Mouse (Mus musculus): ENCODE measurements around the gene Mbtps2. TPM values are rescaled to one million over a fixed set of nuclear protein-coding genes. Genes with fewer than 3 reads are reported as not detected.

The Mbtps2 gene
- total and polyA plus RNA-seq, 2 experiments from 2014 or later = 16.4 to 23.4 TPM

DNA sequence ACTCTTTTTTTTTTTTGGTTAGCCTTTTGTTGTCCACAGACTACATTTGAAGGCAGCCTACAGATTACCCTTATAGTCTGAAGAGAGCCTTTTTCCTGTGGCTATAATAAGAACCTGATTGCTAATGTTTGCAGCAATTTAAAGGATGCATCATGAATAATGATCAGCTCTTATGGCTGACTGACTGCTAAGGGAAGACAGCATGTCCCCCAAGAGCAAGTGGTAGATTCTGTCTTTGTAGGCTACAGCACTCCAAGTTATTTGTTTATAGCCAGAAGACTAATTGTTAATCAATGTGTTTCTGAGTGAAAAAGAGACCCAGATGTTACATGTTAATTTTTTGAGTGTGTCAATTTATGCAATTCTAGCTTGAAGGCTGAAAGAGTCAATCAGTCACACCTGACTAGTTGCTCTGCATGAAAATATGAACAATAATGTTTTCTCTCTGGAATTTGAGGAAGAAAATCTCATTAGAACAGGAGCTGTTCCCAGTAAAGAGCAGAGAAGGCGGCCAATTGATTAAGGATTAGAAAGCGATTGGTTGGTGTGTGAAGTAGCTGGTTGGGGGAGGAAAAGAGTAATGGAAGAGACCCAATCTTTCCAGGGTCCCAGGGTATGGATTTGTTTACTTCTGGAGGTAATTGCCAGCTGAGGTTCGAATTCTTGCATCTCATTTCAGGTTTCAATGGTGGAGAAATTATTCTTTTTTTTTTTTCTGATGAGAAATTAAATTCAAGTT lies 35.3 kb upstream of the Mbtps2 start:
- Histone ChIP-seq H3K4me1 (ENCODE audit: insufficient read depth, low read length) (no peaks in the 10 kb centered on the region), H3K4me2 (ENCODE audit: low read depth, low read length, poor library complexity, severe bottlenecking) (no peak overlapping the region), H3K9ac (replicated peaks; ENCODE audit: low read length, poor library complexity, severe bottlenecking) (no peak overlapping the region), H3K4me3 (ENCODE audit: low read depth, low read length) (no peak overlapping the region), H3K27me3 (ENCODE audit: insufficient read depth, low read length) (no peaks in the 10 kb centered on the region), H3K9me3 (ENCODE audit: low read length) (no peaks in the 10 kb centered on the region), H3K27ac (ENCODE audit: low read depth, low read length) (no peak overlapping the region), H3K36me3 (ENCODE audit: insufficient read depth, low read length) (no peaks in the 10 kb centered on the region)
- TF ChIP-seq CTCF (IDR thresholded peaks at IDR 0.05) = no peak
- ATAC-seq (ENCODE audit: low FRiP score) (no peak), DNase-seq (ENCODE audit: low spot score) (no peak)
- 37% methylated on average over 3 of the region's 3 CpGs for WGBS

DNA sequence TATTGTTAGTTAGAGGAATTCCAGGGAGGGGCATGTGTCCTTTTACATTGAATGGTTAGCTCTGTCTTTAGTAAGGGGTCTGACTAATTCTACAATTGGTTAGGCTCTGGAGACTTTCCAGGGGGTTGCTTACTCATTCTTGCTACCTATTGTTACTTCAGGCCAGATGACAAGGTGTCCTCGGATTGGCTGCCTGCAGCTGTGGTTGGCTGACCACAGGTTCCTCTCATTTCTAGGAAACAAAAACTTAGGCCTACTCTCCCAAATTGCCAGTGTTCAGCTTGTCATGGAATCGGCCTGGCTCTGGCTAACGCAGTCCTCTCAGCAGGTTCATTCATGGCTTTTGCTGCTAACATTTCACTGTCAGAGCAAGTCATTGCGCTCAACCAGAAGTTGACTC lies 31.8 kb upstream of the Mbtps2 start:
- H3K4me1 ChIP-seq (ENCODE audit: insufficient read depth, low read length) = no peaks in the 10 kb centered on the region
- no peak overlapping the region for H3K9ac ChIP-seq (replicated peaks; ENCODE audit: low read length, poor library complexity, severe bottlenecking)
- ATAC-seq (ENCODE audit: low FRiP score) = no peak
- H3K4me3 ChIP-seq (ENCODE audit: low read depth, low read length) = no peak overlapping the region
- TF ChIP-seq CTCF (IDR thresholded peaks at IDR 0.05) = no peak
- no peak for DNase-seq (ENCODE audit: low spot score)
- H3K36me3 ChIP-seq (ENCODE audit: insufficient read depth, low read length) = no peaks in the 10 kb centered on the region
- no peak overlapping the region for H3K4me2 ChIP-seq (ENCODE audit: low read depth, low read length, poor library complexity, severe bottlenecking)
- no peaks in the 10 kb centered on the region for H3K27me3 ChIP-seq (ENCODE audit: insufficient read depth, low read length)
- no peak overlapping the region for H3K27ac ChIP-seq (ENCODE audit: low read depth, low read length)
- WGBS = 62% methylated on average over 4 of the region's 4 CpGs
- no peaks in the 10 kb centered on the region for H3K9me3 ChIP-seq (ENCODE audit: low read length)

DNA sequence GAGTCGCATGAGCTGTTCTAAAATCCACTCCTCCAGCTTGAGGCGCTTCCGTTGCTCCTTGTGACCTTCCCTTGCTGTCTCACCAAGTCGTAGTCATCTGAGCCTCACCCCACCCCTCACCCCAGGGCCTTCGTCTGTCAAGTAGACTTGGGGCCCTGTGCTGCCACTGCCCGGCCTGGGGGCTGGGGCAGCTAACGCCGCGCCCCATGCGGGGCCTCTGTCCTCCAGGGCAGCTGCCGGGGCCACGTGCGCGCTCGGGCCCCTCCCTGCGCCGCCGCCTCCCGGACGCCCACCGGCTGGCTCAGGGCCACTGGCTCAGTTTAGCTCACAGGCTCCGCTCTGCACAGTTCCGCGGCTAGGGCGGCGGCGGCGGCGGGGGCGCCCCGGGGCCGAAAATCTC lies 14.4 kb upstream of the Mbtps2 start:
- Histone ChIP-seq H3K4me1 (ENCODE audit: insufficient read depth, low read length) (no peaks in the 10 kb centered on the region), H3K4me3 (ENCODE audit: low read depth, low read length) (peak overlapping the region; percentile 10; the same call in 1 of the 2 replicates), H3K27ac (ENCODE audit: low read depth, low read length) (no peak overlapping the region), H3K36me3 (ENCODE audit: insufficient read depth, low read length) (no peaks in the 10 kb centered on the region), H3K4me2 (ENCODE audit: low read depth, low read length, poor library complexity, severe bottlenecking) (peak overlapping the region; percentile 20; the same call in 1 of the 2 replicates), H3K9ac (replicated peaks; ENCODE audit: low read length, poor library complexity, severe bottlenecking) (no peak overlapping the region), H3K27me3 (ENCODE audit: insufficient read depth, low read length) (no peaks in the 10 kb centered on the region), H3K9me3 (ENCODE audit: low read length) (no peaks in the 10 kb centered on the region)
- 33% methylated on average over 32 of the region's 32 CpGs for WGBS
- ATAC-seq (ENCODE audit: low FRiP score) (no peak), DNase-seq (ENCODE audit: low spot score) (no peak)
- TF ChIP-seq CTCF (IDR thresholded peaks at IDR 0.05) = no peak

DNA sequence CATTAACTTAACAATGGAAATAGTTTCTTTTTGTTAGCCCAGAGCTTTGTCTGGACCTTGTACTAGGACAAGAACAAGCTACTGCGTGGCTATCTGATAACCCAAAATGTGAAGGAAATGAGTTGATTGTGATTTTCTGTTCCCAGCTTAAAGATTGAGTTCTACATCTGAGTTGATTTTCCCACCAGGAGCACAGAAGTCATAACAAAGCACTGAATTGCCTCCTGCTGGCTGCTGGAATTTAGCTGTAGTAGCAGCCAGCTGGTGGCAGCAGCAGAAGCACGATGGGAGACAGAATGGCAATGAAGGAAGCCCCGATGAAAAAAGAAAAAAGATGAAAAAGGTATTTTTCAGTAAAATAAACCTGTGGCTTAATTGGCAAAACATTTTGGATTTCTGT lies 2.9 kb upstream of the Mbtps2 start:
- WGBS = 11% methylated on average over 3 of the region's 3 CpGs
- DNase-seq (ENCODE audit: low spot score) (peak; percentile 81), ATAC-seq (ENCODE audit: low FRiP score) (no peak)
- no peaks in the 10 kb centered on the region for H3K36me3 ChIP-seq (ENCODE audit: insufficient read depth, low read length)
- H3K9ac ChIP-seq (replicated peaks; ENCODE audit: low read length, poor library complexity, severe bottlenecking) = no peak overlapping the region
- peak; percentile 79 for TF ChIP-seq CTCF (IDR thresholded peaks at IDR 0.05)
- no peaks in the 10 kb centered on the region for H3K4me1 ChIP-seq (ENCODE audit: insufficient read depth, low read length)
- H3K4me2 ChIP-seq (ENCODE audit: low read depth, low read length, poor library complexity, severe bottlenecking) = no peak overlapping the region
- no peaks in the 10 kb centered on the region for H3K9me3 ChIP-seq (ENCODE audit: low read length)
- H3K4me3 ChIP-seq (ENCODE audit: low read depth, low read length) = no peak overlapping the region
- H3K27me3 ChIP-seq (ENCODE audit: insufficient read depth, low read length) = no peaks in the 10 kb centered on the region
- no peak overlapping the region for H3K27ac ChIP-seq (ENCODE audit: low read depth, low read length)

DNA sequence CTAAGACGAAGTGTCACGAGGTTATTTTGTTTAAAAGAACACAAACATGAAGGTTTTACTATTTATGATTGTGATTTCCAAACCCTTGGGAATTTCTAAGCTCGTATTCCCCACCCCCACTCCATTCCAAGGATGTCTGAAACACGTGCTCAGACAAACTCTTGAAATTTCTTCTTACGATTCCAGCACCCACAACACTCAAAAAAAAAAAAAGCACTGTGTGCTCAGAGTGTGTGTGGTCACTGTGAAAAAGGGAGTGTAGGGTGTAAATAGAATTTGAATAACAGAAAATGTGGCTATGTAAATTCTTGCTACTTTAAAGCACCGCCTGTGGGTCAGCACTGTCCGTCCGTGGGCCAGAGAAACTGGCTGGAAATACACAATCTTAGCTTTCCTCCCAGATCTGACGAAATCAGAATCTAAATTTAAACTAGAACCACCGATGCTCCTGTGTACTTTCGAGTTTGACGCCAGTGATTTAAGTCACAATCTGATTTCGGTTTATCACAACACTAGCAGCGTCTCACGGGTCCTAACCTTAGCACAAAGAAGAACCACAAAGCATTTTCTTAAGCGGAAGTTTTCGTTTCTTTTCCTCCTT lies 830 bp downstream of the Mbtps2 start:
- DNase-seq (ENCODE audit: low spot score) (peak; percentile 2), ATAC-seq (ENCODE audit: low FRiP score) (peak; percentile 19; the same call in 1 of the 2 replicates)
- Histone ChIP-seq H3K4me2 (ENCODE audit: low read depth, low read length, poor library complexity, severe bottlenecking) (peak overlapping the region; percentile 49), H3K27ac (ENCODE audit: low read depth, low read length) (peak overlapping the region; percentile 86), H3K4me3 (ENCODE audit: low read depth, low read length) (peak overlapping the region; percentile 58), H3K9ac (replicated peaks; ENCODE audit: low read length, poor library complexity, severe bottlenecking) (peak overlapping the region; percentile 77), H3K4me1 (ENCODE audit: insufficient read depth, low read length) (no peaks in the 10 kb centered on the region), H3K9me3 (ENCODE audit: low read length) (no peaks in the 10 kb centered on the region), H3K27me3 (ENCODE audit: insufficient read depth, low read length) (no peaks in the 10 kb centered on the region), H3K36me3 (ENCODE audit: insufficient read depth, low read length) (no peaks in the 10 kb centered on the region)
- 23% methylated on average over 17 of the region's 17 CpGs for WGBS
- TF ChIP-seq CTCF (IDR thresholded peaks at IDR 0.05) = no peak

DNA sequence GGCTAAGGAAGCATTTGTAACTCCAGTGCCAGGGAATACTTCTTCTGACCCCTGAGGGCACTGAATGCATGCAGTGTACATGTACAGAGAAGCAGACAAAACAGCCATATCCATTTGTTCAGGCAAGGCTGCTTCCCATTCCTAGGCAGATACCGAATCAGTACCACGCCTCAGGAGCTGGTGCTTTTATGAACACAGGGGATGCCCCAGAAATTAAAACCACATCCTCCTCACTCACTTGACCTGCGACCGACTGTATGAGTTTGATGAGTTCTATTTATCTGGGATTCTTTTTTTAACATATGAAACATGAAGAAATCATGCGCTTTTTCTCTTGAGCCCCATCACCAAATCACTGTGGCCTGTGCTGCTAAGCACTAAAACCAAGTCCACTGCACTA lies 1.7 kb downstream of the Mbtps2 start:
- no peaks in the 10 kb centered on the region for H3K9me3 ChIP-seq (ENCODE audit: low read length)
- no peak overlapping the region for H3K9ac ChIP-seq (replicated peaks; ENCODE audit: low read length, poor library complexity, severe bottlenecking)
- peak overlapping the region; percentile 58; the same call in 1 of the 2 replicates for H3K4me3 ChIP-seq (ENCODE audit: low read depth, low read length)
- no peaks in the 10 kb centered on the region for H3K27me3 ChIP-seq (ENCODE audit: insufficient read depth, low read length)
- H3K27ac ChIP-seq (ENCODE audit: low read depth, low read length) = no peak overlapping the region
- 81% methylated on average over 5 of the region's 5 CpGs for WGBS
- no peak for TF ChIP-seq CTCF (IDR thresholded peaks at IDR 0.05)
- H3K4me1 ChIP-seq (ENCODE audit: insufficient read depth, low read length) = no peaks in the 10 kb centered on the region
- H3K4me2 ChIP-seq (ENCODE audit: low read depth, low read length, poor library complexity, severe bottlenecking) = peak overlapping the region; percentile 49
- DNase-seq (ENCODE audit: low spot score) = no peak
- H3K36me3 ChIP-seq (ENCODE audit: insufficient read depth, low read length) = no peaks in the 10 kb centered on the region
- no peak for ATAC-seq (ENCODE audit: low FRiP score)
